Mouse (Mus musculus) heart, postnatal 10 days (tissue): Measurements from ENCODE around the gene Ap2a1. TPM values are rescaled to one million over a fixed set of nuclear protein-coding genes. Genes with fewer than 3 reads are reported as not detected.

Experiments used
- DNase-seq, 2 experiments: peaks; one replicate each; pipeline ENCODE4 v3.0.0; 2021
- intact Hi-C: fragments of 180-260 bp; cut with DNase I; formaldehyde crosslinking; loops from one replicate; pipeline ENCODE4 v1.15.1; 2025
- total RNA-seq, 2 experiments: library from RNA; stranded (reverse); gene quantifications; 2 replicates each; pipeline ENCODE4 v1.2.3; 2021

Gene Ap2a1
- total RNA-seq, 2 experiments from 2014 or later = 90.9 to 91.1 TPM

DNA sequence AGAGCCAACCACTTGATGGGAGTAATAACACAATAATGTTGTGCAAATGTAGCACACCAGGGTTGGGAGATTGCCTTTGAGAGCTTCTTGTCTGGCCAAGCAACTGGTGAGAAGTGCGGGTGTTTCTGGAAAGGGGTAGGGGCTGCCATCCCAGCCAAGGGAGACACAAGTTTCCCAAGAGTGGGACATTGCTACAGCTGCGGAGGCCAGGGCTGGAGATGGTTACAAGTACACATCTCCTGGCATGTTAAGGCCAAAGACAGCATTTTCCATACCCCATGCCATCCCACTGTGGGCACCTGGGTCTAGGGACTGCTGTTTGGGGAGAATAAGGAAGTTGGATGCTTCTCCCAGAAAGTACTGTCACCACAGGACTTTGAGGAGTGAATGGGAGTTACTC lies 76.2 kb downstream of the Ap2a1 start:
- intact Hi-C loops = no loop called here
- no peak for DNase-seq

DNA sequence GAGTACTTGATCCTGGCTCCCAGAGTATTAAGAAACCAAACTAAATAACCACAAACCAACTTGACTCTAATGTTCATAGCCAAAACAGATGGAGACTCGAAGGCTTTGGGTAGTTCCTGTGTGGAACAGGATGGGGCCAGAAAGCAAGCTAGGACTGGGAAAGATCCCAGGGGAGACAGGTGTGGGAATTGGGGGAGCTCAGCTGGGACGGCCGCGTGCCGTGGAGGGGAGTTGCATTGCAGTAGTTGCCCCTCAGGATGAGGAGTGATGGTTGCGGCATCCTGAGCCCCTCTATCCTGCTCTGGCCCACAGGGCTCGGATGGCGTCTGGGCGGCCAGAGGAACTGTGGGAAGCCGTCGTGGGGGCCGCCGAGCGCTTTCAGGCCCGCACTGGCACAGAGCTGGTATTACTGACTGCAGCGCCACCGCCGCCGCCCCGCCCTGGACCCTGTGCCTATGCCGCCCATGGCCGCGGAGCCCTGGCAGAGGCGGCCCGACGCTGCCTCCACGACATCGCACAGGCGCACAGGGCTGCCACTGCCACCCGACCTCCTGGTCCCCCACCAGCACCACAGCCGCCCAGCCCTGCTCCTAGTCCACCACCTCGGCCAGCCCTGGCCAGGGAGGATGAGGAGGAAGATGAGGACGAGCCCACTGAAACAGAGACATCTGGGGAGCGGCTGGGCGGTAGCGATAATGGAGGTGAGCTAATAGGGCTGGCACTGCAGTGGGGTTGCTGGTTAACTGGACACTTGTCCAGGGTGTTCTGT lies 76.9 kb downstream of the Ap2a1 start:
- DNase-seq = no peak
- intact Hi-C loops = no loop called here

DNA sequence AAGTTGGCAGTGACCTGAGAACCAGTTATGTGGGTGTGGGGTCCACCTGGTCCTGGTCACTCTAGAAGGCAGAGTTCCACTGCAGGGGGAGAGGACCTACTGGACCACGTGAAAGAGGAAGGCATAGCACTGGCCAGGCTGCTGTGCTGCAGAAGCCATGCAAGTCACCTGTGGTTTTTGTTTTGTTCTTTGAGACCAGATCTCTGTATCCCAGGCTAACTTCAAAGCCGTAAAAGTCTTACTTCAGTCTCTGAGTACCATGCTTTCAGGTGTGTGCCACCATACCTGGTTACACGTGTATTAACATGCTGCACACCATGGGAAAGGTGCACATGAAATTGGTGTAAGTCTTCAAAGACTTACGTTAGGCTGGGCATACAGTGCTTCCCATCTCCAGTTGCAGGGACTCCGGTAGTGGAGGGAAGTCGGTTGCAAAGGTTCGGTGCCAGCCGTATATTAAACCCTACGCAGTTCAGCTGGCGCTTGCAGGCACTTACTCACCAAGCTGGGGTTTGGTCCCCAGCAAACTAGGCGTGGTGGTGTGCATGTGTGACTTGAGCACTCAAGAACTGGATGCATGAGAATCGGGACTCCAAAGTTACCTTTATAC lies 77.6 kb downstream of the Ap2a1 start:
- no peak for DNase-seq
- intact Hi-C loops = no loop called here

DNA sequence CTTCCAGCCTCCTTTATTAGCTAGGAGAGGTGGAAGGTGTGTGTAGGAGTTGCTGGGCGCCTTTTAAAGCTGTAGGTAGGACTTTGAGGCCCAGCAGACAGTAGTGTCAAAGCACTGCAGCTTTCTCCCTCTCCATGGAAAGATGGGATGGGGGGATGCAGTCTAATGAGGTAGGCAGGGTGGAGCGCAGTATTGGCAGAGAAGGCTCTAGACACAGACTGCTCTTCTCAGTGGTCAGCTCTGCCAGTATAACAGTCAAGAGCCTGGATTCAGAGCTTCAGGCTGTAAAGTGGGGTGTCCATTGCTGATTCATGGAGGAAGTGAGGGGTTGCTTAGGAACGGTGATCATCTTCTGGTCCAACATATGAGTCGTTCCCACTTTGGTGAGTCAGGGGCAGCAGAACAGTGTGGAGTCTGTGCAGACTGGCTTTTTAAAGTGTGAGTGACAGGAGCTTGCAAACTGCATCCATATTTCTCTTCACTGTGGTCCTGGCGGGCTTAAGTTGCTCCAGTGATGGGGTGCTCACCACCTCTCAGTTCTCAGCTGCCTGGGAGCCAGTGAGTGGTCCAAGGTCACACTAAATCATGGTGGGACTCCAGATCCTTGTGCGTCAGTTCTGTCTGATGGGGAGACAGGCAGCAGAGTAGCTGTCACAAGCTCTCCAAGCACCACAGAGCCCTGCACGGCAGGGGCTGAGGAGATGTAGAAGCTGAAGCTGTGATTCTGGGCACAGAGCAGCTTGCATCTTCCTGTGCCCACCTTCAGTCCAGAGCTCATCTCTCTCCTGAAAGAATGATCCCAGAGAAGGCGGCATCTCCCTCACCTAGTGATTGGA lies 78.3 kb downstream of the Ap2a1 start:
- no peak for DNase-seq
- intact Hi-C loops = no loop called here

Other genes starting within 250 kb of the Ap2a1 start
- not detected for gene Izumo2, start 220.8 kb downstream of the Ap2a1 start, total RNA-seq
- gene Vrk3, start 181.1 kb downstream of the Ap2a1 start, total RNA-seq = 10 to 100 TPM; 24.7 to 28.3 TPM
- gene Zfp473, start 178.4 kb downstream of the Ap2a1 start, total RNA-seq = under 1 TPM; 0.12 to 0.35 TPM
- 10 to 100 TPM; 44.3 to 45.1 TPM for gene Nup62, start 113.4 kb downstream of the Ap2a1 start, total RNA-seq
- gene Il4i1, start 113.1 kb downstream of the Ap2a1 start, total RNA-seq = 1 to 10 TPM; 1.3 to 1.8 TPM
- gene Atf5, start 112.8 kb downstream of the Ap2a1 start, total RNA-seq = 10 to 100 TPM; 50.4 to 51.3 TPM
- gene Akt1s1, start 80.5 kb downstream of the Ap2a1 start, total RNA-seq = 10 to 100 TPM; 76.8 to 78.4 TPM
- gene Tbc1d17, start 80.4 kb downstream of the Ap2a1 start, total RNA-seq = 10 to 100 TPM; 38.4 to 44.7 TPM
- gene Pnkp, start 72.4 kb downstream of the Ap2a1 start, total RNA-seq = 10 to 100 TPM; 18.1 to 21.6 TPM
- gene Ptov1, start 59.7 kb downstream of the Ap2a1 start, total RNA-seq = 100 to 1,000 TPM; 189 to 196 TPM
- gene Med25, start 36.8 kb downstream of the Ap2a1 start, total RNA-seq = 10 to 100 TPM; 67.7 to 77.1 TPM
- 10 to 100 TPM; 12.2 to 18.2 TPM for gene Fuz, start 33.4 kb downstream of the Ap2a1 start, total RNA-seq
- gene Tsks, start 13.7 kb upstream of the Ap2a1 start, total RNA-seq = not detected
- 1 to 10 TPM; 4.1 to 6.2 TPM for gene Cpt1c, start 45.4 kb upstream of the Ap2a1 start, total RNA-seq
- gene Prmt1, start 57.1 kb upstream of the Ap2a1 start, total RNA-seq = 100 to 1,000 TPM; 198 to 216 TPM
- 10 to 100 TPM; 34.1 to 47.9 TPM for gene Irf3, start 68.2 kb upstream of the Ap2a1 start, total RNA-seq
- gene Bcl2l12, start 69.2 kb upstream of the Ap2a1 start, total RNA-seq = 10 to 100 TPM; 14.5 to 15.9 TPM
- gene Scaf1, start 86.9 kb upstream of the Ap2a1 start, total RNA-seq = 10 to 100 TPM; 68.5 to 70.1 TPM
- gene Rras, start 88.5 kb upstream of the Ap2a1 start, total RNA-seq = 10 to 100 TPM; 71.6 to 75.7 TPM
- 10 to 100 TPM; 28.8 to 35.7 TPM for gene Prr12, start 123.4 kb upstream of the Ap2a1 start, total RNA-seq
- gene Nosip, start 132.9 kb upstream of the Ap2a1 start, total RNA-seq = 10 to 100 TPM; 33.9 to 35.9 TPM
- 10 to 100 TPM; 10.9 to 11.3 TPM for gene Prrg2, start 133.2 kb upstream of the Ap2a1 start, total RNA-seq
- 10 to 100 TPM; 76.5 to 83.4 TPM for gene Rcn3, start 162.7 kb upstream of the Ap2a1 start, total RNA-seq
- gene Fcgrt, start 174.4 kb upstream of the Ap2a1 start, total RNA-seq = 10 to 100 TPM; 65.4 to 69.2 TPM
- 100 to 1,000 TPM; 752 to 773 TPM for gene Rps11, start 194.9 kb upstream of the Ap2a1 start, total RNA-seq
- gene Rpl13a, start 199.3 kb upstream of the Ap2a1 start, total RNA-seq = 100 to 1,000 TPM; 809 to 865 TPM
- gene Gm45713, start 206.7 kb upstream of the Ap2a1 start, total RNA-seq = not detected
- 1 to 10 TPM; 5.7 to 6.5 TPM for gene Flt3l, start 206.9 kb upstream of the Ap2a1 start, total RNA-seq
- gene Pih1d1, start 224.8 kb upstream of the Ap2a1 start, total RNA-seq = 10 to 100 TPM; 47.1 to 49.0 TPM
- gene Aldh16a1, start 225.1 kb upstream of the Ap2a1 start, total RNA-seq = 10 to 100 TPM; 36.6 to 48.2 TPM
- gene Slc17a7, start 234.5 kb upstream of the Ap2a1 start, total RNA-seq = 1 to 10 TPM; 6.1 to 6.7 TPM